Mouse (Mus musculus): Measurements from ENCODE around the gene Ghitm.

Ghitm gene

GRCm38 (mm10) chr14:37102484-37102883 lies 32.6 kb downstream of the Ghitm start:
- no peak for DNase-seq (ENCODE audit: low spot score)

DNA sequence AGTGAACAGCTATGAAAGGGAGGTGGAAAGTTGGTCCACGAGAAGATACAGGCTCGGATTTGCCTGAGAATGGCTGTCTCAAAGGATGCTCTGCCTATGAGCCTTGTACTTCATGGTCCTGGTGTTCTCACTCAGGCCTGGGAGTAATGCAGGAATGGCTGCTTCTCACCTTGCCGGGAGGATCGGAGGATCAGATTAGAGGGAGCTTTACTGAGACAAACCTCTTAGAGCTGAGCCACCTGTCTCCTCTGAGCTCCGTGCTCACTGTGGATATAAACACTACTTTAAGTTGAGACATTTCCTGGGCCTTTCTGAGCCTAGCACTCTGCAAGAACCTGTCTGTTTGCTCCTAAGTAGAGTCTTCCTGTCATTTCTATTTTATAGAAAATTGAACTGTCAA lies 33.5 kb downstream of the Ghitm start:
- no peak for DNase-seq (ENCODE audit: low spot score)

GRCm38 (mm10) chr14:37097956-37098530 lies 37.0 kb downstream of the Ghitm start, which contains the start of gene Cdhr1:
Gene Cdhr1, minus strand, starts transcription at chr14:37098347.
- DNase-seq (ENCODE audit: low spot score) = peak; percentile 69

DNA sequence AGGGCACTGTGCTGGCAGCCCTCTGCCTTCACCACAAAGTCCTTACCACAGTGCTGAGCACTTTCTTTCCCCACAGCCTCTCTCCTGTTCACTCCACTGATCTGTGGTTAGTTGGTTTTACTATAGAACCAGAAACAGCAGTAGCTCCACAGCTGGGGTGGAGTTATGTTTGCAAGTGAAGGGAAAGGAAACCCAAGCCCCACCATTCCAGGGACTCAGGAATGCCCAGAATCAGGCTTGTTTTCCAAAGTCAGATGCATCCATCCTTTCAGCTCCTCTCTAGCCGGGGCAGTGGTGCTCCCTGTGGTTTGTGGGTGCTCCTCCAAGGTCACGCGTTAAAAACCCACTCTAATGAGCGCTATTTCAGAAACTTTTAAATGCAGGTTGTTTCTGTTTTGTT lies 39.5 kb downstream of the Ghitm start:
- no peak for DNase-seq (ENCODE audit: low spot score)

DNA sequence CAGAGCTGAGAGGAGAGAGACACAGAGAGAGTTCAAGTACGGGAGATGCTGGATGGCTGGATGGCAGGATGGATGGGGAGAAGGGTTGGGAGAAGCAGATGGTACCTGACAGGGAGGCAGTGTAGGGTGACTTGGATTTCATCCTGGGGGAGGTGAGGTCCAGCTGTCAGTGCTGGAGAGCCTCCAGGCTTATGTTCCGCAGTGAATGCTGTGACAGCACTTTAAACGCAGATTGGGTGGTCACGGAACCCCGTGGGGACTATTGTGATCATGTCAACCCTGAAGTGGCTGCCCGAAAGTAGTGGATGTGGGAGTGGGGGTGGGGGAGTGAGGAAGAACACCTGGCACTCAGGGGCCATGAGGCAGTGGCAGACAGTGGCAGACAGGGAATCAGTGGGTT lies 40.6 kb downstream of the Ghitm start:
- no peak for DNase-seq (ENCODE audit: low spot score)

DNA sequence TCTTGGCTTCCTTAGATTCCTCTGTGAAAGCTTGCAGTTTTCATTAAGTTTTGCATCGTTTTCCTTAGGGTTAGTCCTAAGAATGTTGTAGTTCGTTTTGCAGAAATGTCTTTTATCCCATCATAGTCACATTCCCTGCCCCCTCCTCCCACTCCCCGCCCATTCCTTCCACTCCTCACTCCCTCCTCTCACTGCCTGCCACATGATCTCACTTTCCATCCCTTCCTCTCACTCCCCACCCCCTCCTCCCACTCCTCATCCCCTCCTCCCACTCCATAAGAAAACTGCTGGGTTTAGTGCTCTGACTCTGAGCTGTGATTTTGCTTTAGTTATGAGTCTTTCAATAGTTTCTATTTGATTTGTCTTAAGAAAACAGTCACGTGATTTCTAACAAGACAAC lies 51.3 kb downstream of the Ghitm start:
- no peak for DNase-seq (ENCODE audit: low spot score)

GRCm38 (mm10) chr14:37080724-37081123 lies 54.3 kb downstream of the Ghitm start:
- no peak for DNase-seq (ENCODE audit: low spot score)

Measured in embryo, embryonic 10 days (tissue).